Mouse (Mus musculus) embryonic fibroblast, embryonic 13.5 days (primary cell): Measurements from ENCODE around the gene Uspl1.

Experiments
- CTCF ChIP-seq: IDR thresholded peaks from 2 replicates; pipeline ENCODE4 v1.5.1; 2011; ENCODE audit warnings: mild to moderate bottlenecking, control low read depth, low read length, moderate library complexity, borderline replicate concordance; ENCODE audit not compliant: insufficient read depth
- POLR2A ChIP-seq: IDR thresholded peaks from 2 replicates; pipeline ENCODE4 v1.6.1; 2011; ENCODE audit warnings: low read depth, mild to moderate bottlenecking, control low read depth, low read length, moderate library complexity

DNA sequence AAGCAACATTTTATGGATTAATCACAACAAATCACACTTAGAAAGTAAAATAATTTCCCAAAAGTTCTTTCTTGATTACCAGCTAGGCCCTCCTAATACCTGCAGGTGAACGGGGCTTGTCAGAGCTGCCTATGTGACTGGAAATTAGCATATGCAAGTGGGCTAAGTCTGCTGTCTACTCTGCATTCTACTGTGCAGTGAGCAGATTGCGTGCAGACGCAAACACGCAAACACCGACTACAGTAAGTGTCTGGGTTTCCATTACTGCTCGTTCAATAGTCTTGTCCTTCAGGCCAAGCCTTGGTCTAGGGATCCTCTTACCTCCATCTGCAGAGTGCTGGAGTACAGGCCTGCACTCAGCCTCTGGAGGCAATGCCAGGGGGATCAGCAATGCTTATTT is 8.4 kb upstream of the Uspl1 start:
- TF ChIP-seq CTCF (no peak), POLR2A (no peak)
